Mouse (Mus musculus): ENCODE data around the gene Commd7.

GRCm38 (mm10) chr2:153611241-153611630 is 21.3 kb downstream of the Commd7 start:
- TF ChIP-seq POLR2A (IDR thresholded peaks at IDR 0.05; ENCODE audit: insufficient read length, low read depth) = no peak
- no peak for TF ChIP-seq CEBPB (IDR thresholded peaks at IDR 0.05; ENCODE audit: insufficient read depth, poor library complexity, severe bottlenecking)

Measured in myocyte (in vitro differentiated cells).